Mouse (Mus musculus) embryonic fibroblast, embryonic 13.5 days (primary cell): ENCODE measurements at regions not wholly inside any gene's neighbourhood (a gene's known extent, or its start where the extent isn't known, plus 50 kb on each side); places are given as distances from the start of the nearest gene placed in this dataset.

Experiments used
- CTCF ChIP-seq: IDR thresholded peaks from 2 replicates; pipeline ENCODE4 v1.5.1; 2011; ENCODE audit warnings: mild to moderate bottlenecking, control low read depth, low read length, moderate library complexity, borderline replicate concordance; ENCODE audit not compliant: insufficient read depth
- POLR2A ChIP-seq: IDR thresholded peaks from 2 replicates; pipeline ENCODE4 v1.6.1; 2011; ENCODE audit warnings: low read depth, mild to moderate bottlenecking, control low read depth, low read length, moderate library complexity

DNA sequence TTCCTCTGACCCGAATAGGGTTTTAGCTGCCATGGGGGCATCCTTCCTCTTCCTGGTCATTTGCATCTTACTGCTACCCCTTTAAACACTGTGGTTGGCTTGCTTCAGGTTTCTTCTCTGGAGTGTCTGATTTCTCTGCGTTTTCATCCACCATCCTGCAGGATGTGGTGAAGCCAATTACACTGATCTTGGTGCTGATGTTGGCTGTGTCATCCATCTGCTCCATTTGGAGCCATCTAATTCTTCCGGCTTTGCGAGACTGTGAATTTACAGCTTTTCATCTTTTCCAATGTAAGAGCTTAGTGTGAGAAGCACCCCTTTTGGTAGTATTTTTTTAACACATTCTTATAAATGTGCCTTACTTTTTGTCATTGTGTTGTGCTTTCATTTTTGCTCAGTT is 66.4 kb upstream of the Csl start:
- TF ChIP-seq CTCF (no peak), POLR2A (no peak)
